Mouse (Mus musculus) midbrain, embryonic 14.5 days (tissue): ENCODE measurements around the gene Ccdc182. TPM values are rescaled to one million over a fixed set of nuclear protein-coding genes. Genes with fewer than 3 reads are reported as not detected.

Experiments
- ATAC-seq: fragments of 200-750 bp; cut with Nextera tagmentation; 2 replicates; pipeline ENCODE4 v1.8.0; 2017; ENCODE audit warnings: moderate number of reproducible peaks, moderate library complexity; ENCODE audit not compliant: low FRiP score, low TSS enrichment
- DNase-seq: peaks from one replicate; pipeline ENCODE4 v3.0.0-alpha.2; 2015
- H3K27ac ChIP-seq: fragments of 300-500 bp; sonication (generic); replicated peaks from 2 replicates; pipeline ENCODE4 v1.5.1; 2014; ENCODE audit warnings: mild to moderate bottlenecking, low read depth, low read length, moderate library complexity
- H3K27me3 ChIP-seq: fragments of 300-500 bp; sonication (generic); 2 replicates; pipeline ENCODE4 v1.6.1; 2014; ENCODE audit warnings: low read length, control low read depth, mixed read lengths; ENCODE audit not compliant: control insufficient read depth, insufficient read depth
- H3K36me3 ChIP-seq: fragments of 300-500 bp; sonication (generic); 2 replicates; pipeline ENCODE4 v1.6.1; 2014; ENCODE audit warnings: low read length, control low read depth; ENCODE audit not compliant: control insufficient read depth, insufficient read depth
- H3K4me1 ChIP-seq: fragments of 300-500 bp; sonication (generic); 2 replicates; pipeline ENCODE4 v1.6.1; 2014; ENCODE audit warnings: mild to moderate bottlenecking, antibody characterized with exemption, low read length, control low read depth; ENCODE audit not compliant: control insufficient read depth, insufficient read depth
- H3K4me2 ChIP-seq: fragments of 300-500 bp; sonication (generic); 2 replicates; pipeline ENCODE4 v1.6.1; 2014; ENCODE audit warnings: mild to moderate bottlenecking, low read length, moderate library complexity
- H3K4me3 ChIP-seq: fragments of 300-500 bp; sonication (generic); replicated peaks from 2 replicates; pipeline ENCODE4 v1.5.1; 2014; ENCODE audit warnings: low read depth, low read length
- H3K9ac ChIP-seq: fragments of 300-500 bp; sonication (generic); replicated peaks from 2 replicates; pipeline ENCODE4 v1.6.1; 2014; ENCODE audit warnings: mild to moderate bottlenecking, low read length, moderate library complexity
- H3K9me3 ChIP-seq: fragments of 300-500 bp; sonication (generic); 2 replicates; pipeline ENCODE4 v1.6.1; 2016; ENCODE audit warnings: low read length, control low read depth, mixed read lengths; ENCODE audit not compliant: control insufficient read depth
- WGBS: fragments of 180-500 bp; shearing (Covaris S2); extraction: QIAGEN DNeasy Blood & Tissue Kit; methylation state at CpG from one replicate; pipeline ENCODE4 v1.1.7; 2014; 5-methylcytosine and 5-hydroxymethylcytosine counted together
- polyA plus RNA-seq: library from polyadenylated mRNA; unstranded; fragments of >200 nt; fragmentation: Nextera tagmentation; extraction: Ambion mirVana; gene quantifications from 2 replicates; pipeline ENCODE4 v1.2.1, GENCODE M21; 2014

Gene Ccdc182
- polyA plus RNA-seq, 1 experiment from 2014 or later: 0.59 TPM

- Histone ChIP-seq H3K4me3 (no peak overlapping the region), H3K4me2 (no peak overlapping the region), H3K4me1 (peaks cover 15% of the 10 kb centered on the region), H3K27me3 (no peaks in the 10 kb centered on the region), H3K36me3 (no peaks in the 10 kb centered on the region), H3K9ac (no peak overlapping the region), H3K9me3 (no peaks in the 10 kb centered on the region), H3K27ac (no peak overlapping the region)
- 82% methylated on average over 5 of the region's 5 CpGs for WGBS
- ATAC-seq (no peak), DNase-seq (no peak)
These were observed 25.0 kb downstream of the Ccdc182 start for GRCm38 (mm10) chr11:88318850-88319249.

GRCm38 (mm10) chr11:88327016-88327415 lies 33.2 kb downstream of the Ccdc182 start:
- WGBS: 12% methylated on average over 4 of the region's 4 CpGs
- no peak overlapping the region for H3K27ac ChIP-seq
- H3K9ac ChIP-seq: no peak overlapping the region
- no peak overlapping the region for H3K4me3 ChIP-seq
- DNase-seq (no peak), ATAC-seq (no peak)
- H3K4me1 ChIP-seq: peaks cover 8% of the 10 kb centered on the region; the same call in 1 of the 2 replicates
- no peaks in the 10 kb centered on the region for H3K9me3 ChIP-seq
- no peak overlapping the region for H3K4me2 ChIP-seq
- no peaks in the 10 kb centered on the region for H3K27me3 ChIP-seq
- no peaks in the 10 kb centered on the region for H3K36me3 ChIP-seq

GRCm38 (mm10) chr11:88328813-88329595 lies 35.1 kb downstream of the Ccdc182 start:
- Histone ChIP-seq H3K9me3 (no peaks in the 10 kb centered on the region), H3K27me3 (no peaks in the 10 kb centered on the region), H3K9ac (no peak overlapping the region), H3K4me2 (no peak overlapping the region), H3K27ac (no peak overlapping the region), H3K36me3 (no peaks in the 10 kb centered on the region), H3K4me1 (peaks cover 11% of the 10 kb centered on the region; the same call in 1 of the 2 replicates), H3K4me3 (no peak overlapping the region)
- ATAC-seq (peak; percentile 40; the same call in 1 of the 2 replicates), DNase-seq (peak; percentile 72)
- WGBS: 76% methylated on average over 17 of the region's 17 CpGs

- DNase-seq (peak; percentile 79), ATAC-seq (no peak)
- Histone ChIP-seq H3K4me3 (no peak overlapping the region), H3K27me3 (no peaks in the 10 kb centered on the region), H3K4me1 (peaks cover 18% of the 10 kb centered on the region), H3K36me3 (no peaks in the 10 kb centered on the region), H3K4me2 (no peak overlapping the region), H3K27ac (peak overlapping the region; percentile 47), H3K9ac (no peak overlapping the region), H3K9me3 (no peaks in the 10 kb centered on the region)
- WGBS: 50% methylated on average over 11 of the region's 11 CpGs
These were observed 36.9 kb downstream of the Ccdc182 start for GRCm38 (mm10) chr11:88330799-88331198.

- Histone ChIP-seq H3K27ac (no peak overlapping the region), H3K36me3 (no peaks in the 10 kb centered on the region), H3K4me2 (no peak overlapping the region), H3K4me1 (peaks cover 18% of the 10 kb centered on the region), H3K27me3 (no peaks in the 10 kb centered on the region), H3K9ac (no peak overlapping the region), H3K4me3 (no peak overlapping the region), H3K9me3 (no peaks in the 10 kb centered on the region)
- DNase-seq (no peak), ATAC-seq (no peak)
- WGBS: 91% methylated on average over 8 of the region's 8 CpGs
These were observed 37.9 kb downstream of the Ccdc182 start for GRCm38 (mm10) chr11:88331722-88332121.

GRCm38 (mm10) chr11:88332309-88332934 lies 38.6 kb downstream of the Ccdc182 start:
- DNase-seq (no peak), ATAC-seq (no peak)
- Histone ChIP-seq H3K9me3 (no peaks in the 10 kb centered on the region), H3K4me1 (peaks cover 18% of the 10 kb centered on the region), H3K36me3 (no peaks in the 10 kb centered on the region), H3K27me3 (no peaks in the 10 kb centered on the region), H3K4me2 (no peak overlapping the region), H3K4me3 (no peak overlapping the region), H3K9ac (no peak overlapping the region), H3K27ac (no peak overlapping the region)
- WGBS: 84% methylated on average over 8 of the region's 8 CpGs

- peak overlapping the region; percentile 37; the same call in 1 of the 2 replicates for H3K27ac ChIP-seq
- no peak for ATAC-seq
- DNase-seq: no peak
- H3K9ac ChIP-seq: no peak overlapping the region
- WGBS: 19% methylated on average over 5 of the region's 5 CpGs
- no peaks in the 10 kb centered on the region for H3K9me3 ChIP-seq
- peaks cover 12% of the 10 kb centered on the region; the same call in 1 of the 2 replicates for H3K36me3 ChIP-seq
- no peak overlapping the region for H3K4me3 ChIP-seq
- H3K4me2 ChIP-seq: no peak overlapping the region
- no peaks in the 10 kb centered on the region for H3K27me3 ChIP-seq
- H3K4me1 ChIP-seq: peaks cover 18% of the 10 kb centered on the region
These were observed 41.0 kb downstream of the Ccdc182 start for GRCm38 (mm10) chr11:88334893-88335292.

GRCm38 (mm10) chr11:88337926-88338325 lies 44.1 kb downstream of the Ccdc182 start:
- H3K4me3 ChIP-seq: no peak overlapping the region
- over 99% methylated on average over 3 of the region's 3 CpGs for WGBS
- no peak overlapping the region for H3K4me2 ChIP-seq
- H3K9ac ChIP-seq: no peak overlapping the region
- no peaks in the 10 kb centered on the region for H3K9me3 ChIP-seq
- ATAC-seq (no peak), DNase-seq (no peak)
- no peak overlapping the region for H3K27ac ChIP-seq
- no peaks in the 10 kb centered on the region for H3K27me3 ChIP-seq
- H3K36me3 ChIP-seq: peaks cover 12% of the 10 kb centered on the region; the same call in 1 of the 2 replicates
- H3K4me1 ChIP-seq: peaks cover 6% of the 10 kb centered on the region
